Mouse (Mus musculus) ovary, postnatal 10 days (tissue): ENCODE data around the gene Arfgef2.

Experiments used
- DNase-seq: peaks from one replicate; pipeline ENCODE4 v3.0.0; 2022; ENCODE audit warnings: low spot score

Gene Arfgef2

GRCm38 (mm10) chr2:166906523-166907182, 101.3 kb downstream of the Arfgef2 start:
- no peak for DNase-seq

DNA sequence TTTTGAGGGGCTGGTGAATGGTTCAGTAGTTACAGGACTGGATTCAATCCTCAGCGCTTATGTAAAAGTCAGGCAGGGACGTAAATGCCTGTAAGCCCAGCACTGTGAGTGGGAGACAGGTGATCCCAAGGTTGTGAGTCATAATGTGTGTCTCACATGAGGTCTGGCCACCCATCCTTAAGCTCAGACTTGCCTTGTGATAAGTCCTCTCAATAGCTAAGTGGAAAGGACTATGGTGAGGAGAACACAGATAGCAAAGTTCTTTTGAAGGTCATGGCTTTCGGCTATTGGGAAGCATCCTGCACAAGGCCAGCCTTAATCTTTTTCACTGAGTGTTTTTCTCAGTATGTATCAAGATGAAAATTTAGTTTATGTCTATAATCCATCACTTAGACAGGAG, 104.3 kb downstream of the Arfgef2 start:
- DNase-seq, result no peak

GRCm38 (mm10) chr2:166910536-166910935, 105.1 kb downstream of the Arfgef2 start:
- no peak for DNase-seq

- DNase-seq, result no peak
Observed at GRCm38 (mm10) chr2:166923971-166924370, 118.6 kb downstream of the Arfgef2 start.

DNA sequence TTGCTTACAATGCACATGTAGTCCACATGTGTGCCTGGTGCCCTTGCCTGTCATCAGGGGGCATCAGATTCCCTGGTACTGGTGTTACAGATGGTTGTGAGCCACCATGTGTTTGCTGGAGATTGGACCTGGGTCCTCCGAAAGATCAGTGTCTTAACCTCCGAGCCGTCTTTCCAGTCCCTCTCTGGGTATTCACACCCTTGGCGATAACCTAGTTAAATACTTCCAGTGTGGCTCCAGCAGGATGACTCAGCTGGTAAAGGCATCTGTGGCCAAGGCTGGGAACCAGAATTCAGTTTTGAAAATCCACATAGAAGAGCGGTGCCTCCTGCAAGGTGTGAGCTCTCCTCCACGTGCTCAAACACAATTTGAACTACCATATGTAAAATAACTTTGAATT, 128.6 kb downstream of the Arfgef2 start:
- no peak for DNase-seq

- no peak for DNase-seq
Observed at GRCm38 (mm10) chr2:166934416-166934815, 129.0 kb downstream of the Arfgef2 start.

DNA sequence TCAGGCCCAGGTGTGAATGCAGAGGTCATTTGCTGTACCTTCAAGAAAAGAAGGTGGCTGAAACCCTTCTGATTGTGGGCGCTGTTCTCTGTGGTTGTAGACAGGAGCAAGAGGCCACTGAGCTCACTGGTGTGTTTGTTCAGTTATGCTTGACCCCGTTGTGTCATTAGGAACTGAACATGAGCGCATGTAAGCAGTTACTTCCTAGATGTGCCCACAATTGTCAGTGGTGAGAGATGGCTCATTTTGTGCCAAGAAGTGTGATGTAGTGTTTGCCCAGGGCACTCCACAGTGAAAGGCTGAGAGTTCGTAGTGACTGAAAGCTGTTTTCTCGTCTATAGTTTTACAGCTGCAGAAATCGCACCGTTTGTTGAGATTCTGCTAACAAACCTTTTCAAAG, 130.2 kb downstream of the Arfgef2 start:
- no peak for DNase-seq

GRCm38 (mm10) chr2:166936166-166936565, 130.8 kb downstream of the Arfgef2 start:
- no peak for DNase-seq

- no peak for DNase-seq
Observed at GRCm38 (mm10) chr2:166943146-166943545, 137.8 kb downstream of the Arfgef2 start.

GRCm38 (mm10) chr2:166944346-166944745, 139.0 kb downstream of the Arfgef2 start:
- DNase-seq, result no peak

GRCm38 (mm10) chr2:166945456-166945855, 140.1 kb downstream of the Arfgef2 start:
- DNase-seq, result no peak
